Mouse (Mus musculus) common myeloid progenitor, adult 5-6 weeks (primary cell): ENCODE results near the gene March4. TPM values are rescaled to one million over a fixed set of nuclear protein-coding genes. Genes with fewer than 3 reads are reported as not detected.

Experiments used
- ATAC-seq: replicated peaks from 2 replicates; pipeline ENCODE4 v1.8.0; 2016; ENCODE audit warnings: low read depth, mild to moderate bottlenecking, moderate TSS enrichment, inconsistent platforms; ENCODE audit not compliant: poor library complexity, severe bottlenecking
- total RNA-seq: library from RNA; stranded (forward); fragments of 200-1000, 187-1606 nt; gene quantifications from 2 replicates; pipeline ENCODE4 v1.2.3, GENCODE M21; 2017

The March4 gene
- total RNA-seq, 1 experiment from 2014 or later, result not detected

DNA sequence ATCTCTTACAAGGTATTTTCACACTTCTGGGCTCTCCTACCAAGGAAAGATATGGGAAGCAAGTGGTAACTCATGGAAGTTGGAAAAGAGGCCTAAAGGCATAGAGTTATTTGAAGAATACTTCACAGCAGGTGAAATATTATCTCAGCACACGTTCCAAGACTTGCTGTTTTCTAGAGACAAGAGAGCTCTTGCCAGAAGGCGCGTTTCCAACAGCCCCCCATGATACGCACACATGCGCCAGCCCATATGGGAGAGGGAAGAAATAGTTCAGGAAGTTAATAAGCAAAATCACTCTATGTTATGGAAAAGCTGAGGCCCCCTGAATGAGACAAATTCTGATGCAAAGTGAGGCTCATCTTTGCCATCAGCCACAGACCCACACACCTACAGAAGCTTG, 3.8 kb downstream of the March4 start:
- ATAC-seq, result no peak

- ATAC-seq, result no peak
These were observed 6.1 kb downstream of the March4 start for GRCm38 (mm10) chr1:72530516-72531196.

DNA sequence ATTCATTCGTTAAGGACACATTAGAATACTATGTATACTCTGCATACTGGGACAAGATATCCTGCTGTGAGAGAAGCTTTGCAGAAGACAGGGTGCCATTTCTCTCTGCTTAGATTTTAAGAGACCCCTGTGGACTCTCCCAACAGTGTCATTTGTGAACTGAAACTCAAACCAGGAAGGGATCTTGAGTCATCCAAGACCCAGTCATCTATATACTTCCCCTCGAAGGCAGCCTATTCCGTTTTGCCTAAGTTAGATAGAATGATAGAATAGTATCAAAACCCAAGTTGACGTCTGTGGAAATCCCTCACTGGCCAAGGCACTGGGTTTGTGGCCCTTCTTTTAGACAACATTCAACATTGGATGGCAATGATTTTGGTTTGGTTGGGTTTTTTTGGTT, 7.5 kb downstream of the March4 start:
- no peak for ATAC-seq

GRCm38 (mm10) chr1:72523601-72524000, 13.1 kb downstream of the March4 start:
- no peak for ATAC-seq

DNA sequence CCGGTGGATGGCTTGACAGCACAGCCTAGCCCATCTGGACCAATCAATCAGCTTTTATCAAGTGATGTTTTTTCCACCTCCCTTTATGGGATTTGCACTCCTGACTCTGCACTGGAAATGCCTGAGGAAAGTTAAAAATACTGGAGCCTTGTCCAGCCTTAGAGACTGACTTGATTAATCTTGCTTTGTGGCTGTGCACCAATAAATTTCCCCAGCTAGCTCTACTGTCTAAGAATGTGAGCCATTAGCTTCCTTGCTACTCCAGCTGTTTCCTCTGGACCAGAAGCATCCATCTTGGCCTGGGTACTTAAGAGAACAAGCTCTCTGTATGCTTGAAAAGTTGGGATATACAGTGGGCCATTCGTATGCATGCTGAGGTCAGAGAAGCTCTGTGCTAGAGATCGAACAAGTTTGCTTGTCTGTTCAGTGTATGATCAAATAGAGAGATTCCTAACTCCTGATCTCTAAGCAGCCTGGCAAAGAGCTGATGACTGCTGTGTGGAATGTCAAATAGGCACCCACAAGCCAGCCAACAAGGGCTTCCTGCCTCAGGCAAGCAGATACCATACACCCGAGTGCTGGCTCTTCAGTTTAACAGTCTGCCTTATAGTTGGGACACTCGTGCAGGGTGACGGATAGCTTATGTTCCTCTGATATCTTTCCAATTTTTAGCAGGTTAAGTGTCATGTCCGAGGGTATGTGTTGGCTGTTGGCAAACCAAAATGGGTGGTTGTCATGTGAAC, 25.8 kb downstream of the March4 start:
- ATAC-seq, result no peak

DNA sequence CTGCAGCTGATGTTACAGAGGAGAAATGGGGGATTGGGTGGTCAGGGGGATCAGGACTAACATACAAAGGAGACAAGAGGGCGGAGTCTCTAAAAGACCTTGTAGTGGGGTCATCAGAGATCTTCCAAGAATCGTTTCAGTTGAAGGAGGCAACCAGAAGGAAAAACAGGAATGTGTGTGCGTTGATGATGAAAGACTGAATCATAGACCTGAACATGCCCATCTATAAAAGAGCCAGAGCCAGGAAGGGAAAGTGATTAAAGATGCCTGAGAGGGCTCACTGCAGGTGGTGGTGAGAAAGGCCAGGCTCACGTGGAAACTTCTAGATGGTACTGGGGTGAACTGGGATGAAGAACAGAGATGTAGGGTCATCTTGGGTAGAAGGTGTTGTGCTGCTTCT, 27.2 kb downstream of the March4 start:
- ATAC-seq, result no peak

DNA sequence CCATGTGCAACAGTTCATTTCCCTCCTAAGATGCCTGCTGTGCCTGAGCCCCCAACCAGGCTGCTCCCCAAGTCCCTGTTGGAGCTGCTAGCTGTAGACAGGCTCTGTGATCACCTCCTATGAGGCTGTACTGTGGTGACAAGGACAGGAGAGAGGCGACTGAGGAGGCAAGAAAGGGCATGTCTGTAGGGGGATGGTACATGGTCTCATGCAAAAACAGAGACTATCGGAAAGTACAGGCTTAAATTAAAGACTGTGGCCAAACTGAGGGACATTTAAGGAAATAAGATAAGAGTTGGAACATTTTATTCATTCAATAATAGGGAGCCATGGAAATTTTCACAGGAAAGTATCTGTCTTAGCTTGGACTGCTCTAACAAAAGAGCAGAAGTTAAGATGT, 29.1 kb downstream of the March4 start:
- ATAC-seq, result no peak

DNA sequence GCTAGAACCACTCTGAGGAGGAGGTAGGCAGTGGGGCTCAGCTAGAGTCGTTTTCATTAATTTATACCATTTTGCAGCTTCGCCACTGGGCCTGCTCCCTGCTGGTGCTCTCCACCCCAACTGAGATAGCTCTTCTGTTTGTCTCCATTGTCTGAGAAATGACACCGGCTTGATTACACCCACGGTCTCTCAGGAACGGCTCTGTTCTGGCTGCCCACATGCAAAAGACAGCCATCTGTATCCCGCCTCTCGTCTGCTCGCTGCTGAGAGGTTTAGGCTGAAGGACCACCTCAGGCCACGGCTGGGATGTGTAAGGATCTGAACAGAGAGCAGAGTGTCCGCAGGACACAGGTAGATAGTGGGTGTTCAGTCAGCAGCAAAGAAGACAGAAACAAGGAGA, 30.5 kb downstream of the March4 start:
- no peak for ATAC-seq

DNA sequence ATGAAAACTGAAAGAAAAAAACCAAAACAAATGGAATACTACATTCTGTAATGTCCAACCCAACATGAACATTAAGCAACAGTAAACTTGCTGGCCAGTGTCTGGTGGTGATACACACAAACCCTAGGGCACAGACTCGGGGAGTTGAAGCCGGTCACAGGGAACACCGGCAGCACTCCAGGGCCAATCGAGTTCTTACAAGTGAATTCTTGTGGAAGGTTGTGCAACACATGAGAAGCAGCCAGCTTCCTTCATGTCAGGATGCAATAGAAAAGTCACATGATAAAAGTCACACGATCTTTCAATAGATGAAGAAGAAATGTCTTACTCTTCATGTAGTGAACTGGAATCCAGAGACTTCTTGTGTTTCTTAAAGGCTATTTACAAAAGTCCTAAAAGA, 39.1 kb downstream of the March4 start:
- ATAC-seq, result no peak

GRCm38 (mm10) chr1:72493454-72493853, 43.3 kb downstream of the March4 start:
- no peak for ATAC-seq

- ATAC-seq, result no peak
These were observed 44.1 kb downstream of the March4 start for GRCm38 (mm10) chr1:72492666-72493065.

DNA sequence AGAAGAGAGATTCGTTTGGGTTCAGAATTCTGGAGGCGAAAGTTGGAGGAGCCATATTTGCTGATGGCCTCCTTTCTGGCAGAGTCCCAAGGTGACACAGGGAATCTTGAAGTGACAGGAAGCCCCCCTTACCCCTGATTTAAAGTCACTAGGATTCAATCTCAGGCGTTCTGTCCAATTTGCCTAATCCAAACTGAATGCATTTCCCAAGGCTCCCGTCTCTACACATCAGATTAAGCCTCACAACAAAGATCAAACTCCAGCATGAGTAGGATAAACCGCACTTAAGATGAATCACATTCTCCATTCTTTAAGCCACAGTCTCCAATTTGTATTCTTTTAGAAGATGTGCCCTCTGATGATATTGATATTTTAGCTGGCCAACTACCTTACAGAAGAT, 45.4 kb downstream of the March4 start:
- no peak for ATAC-seq

DNA sequence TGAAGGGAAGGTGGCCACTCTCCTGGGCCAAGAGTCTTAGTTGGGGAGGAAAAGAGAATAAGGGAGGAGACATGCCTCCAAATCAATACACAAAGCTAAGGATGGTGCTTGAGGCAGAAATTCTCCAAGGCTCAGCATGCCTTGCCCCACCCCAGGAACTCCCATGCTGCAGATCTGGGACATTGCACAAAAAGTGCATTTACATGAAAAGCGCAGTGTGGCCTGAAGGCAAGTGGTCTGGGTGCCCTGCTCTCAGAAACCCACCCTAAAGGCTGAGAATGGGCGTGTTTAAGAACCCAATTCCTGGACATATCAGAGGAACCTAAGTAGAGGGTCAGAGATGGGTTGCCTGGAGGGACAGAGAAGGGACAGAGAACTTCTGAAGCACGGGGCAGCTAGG, 45.9 kb downstream of the March4 start:
- no peak for ATAC-seq

DNA sequence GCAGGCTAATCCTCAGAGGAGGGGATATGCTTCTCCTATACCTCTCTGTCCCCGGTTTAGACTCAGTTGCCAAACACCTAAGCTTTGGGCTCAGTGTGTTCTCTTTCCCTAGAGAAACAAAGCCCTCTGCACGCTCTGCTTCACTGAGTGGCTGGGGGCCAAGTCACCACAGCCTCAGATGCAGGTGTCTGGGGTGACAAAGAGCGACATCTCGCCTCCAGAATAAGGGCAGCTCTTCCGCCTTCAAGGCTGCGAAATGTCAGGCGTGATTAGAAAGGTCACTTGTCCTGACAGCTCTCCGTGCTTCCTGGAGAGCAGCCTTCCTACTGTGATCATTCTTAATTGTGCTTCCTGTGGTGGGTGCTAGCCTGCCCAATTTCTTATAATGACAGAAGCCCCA, 46.5 kb downstream of the March4 start:
- ATAC-seq, result no peak

GRCm38 (mm10) chr1:72476594-72476993, 60.1 kb downstream of the March4 start:
- ATAC-seq, result no peak

DNA sequence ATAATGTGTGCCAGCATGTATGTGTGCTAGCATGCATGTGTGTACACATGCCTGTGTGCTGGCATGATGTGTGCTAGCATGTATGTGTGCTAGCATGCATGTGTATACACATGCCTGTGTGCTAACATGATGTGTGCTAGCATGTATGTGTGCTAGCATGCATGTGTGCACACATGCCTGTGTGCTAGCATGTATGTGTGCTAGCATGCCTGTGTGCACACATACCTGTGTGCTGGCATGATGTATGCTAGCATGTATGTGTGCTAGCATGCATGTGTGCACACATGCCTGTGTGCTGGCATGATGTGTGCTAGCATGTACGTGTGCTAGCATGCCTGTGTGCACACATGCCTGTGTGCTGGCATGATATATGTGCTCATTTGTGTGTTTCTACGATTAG, 67.7 kb downstream of the March4 start:
- no peak for ATAC-seq

- no peak for ATAC-seq
These were observed 68.2 kb downstream of the March4 start for GRCm38 (mm10) chr1:72468466-72469003.

DNA sequence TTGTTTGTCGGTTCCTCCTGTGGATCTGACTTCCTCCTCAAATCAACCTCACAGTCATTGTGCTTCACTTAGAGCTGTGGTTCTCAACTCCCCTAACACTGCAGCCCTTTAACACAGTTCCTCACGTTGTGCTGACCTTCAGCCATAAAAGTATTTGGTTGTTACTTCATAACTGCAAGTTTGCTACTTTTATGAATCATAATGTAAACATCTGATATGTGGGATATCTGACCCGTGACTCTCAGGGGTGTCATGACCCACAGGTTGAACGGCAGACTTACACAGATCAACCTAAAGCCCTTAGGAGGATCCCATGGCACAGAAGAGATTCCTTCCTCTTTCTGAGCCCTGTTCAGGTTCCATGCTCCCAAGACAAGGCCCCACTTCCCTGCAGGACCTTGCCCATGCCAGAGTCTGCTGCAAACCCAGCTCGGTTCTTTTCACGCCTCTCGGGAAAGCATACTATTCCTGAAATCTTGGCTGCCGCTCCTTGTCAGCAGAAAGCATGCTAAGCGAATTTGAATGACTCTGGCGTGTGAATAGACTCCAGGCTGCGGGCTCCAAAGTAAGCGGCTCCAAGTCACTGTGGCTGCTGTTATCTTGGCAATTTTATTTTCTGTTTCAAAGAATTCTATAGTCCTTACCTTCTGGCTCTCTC, 71.7 kb downstream of the March4 start:
- no peak for ATAC-seq

GRCm38 (mm10) chr1:72462516-72462915, 74.2 kb downstream of the March4 start:
- no peak for ATAC-seq

- ATAC-seq, result no peak
These were observed 79.1 kb downstream of the March4 start for GRCm38 (mm10) chr1:72457652-72458051.

DNA sequence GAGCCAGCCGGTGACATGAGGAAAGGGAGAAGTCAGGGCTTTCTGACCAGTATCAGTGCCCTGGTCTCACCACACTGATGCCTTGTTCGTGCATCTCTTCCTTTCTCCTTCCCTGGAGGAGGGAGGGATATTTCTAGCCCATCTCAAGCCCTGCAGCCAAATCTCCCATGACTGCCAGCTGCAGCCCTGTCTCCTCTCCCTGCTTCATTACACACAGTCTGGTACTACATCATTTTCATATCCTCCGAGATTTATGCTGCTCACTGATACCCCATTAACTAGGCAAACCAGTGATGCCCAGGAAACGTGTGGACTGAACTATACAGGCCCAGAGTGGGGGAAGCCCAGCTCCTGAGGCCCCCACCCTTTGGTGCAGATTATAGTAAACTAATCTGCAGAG, 80.8 kb downstream of the March4 start:
- ATAC-seq, result no peak
